Mouse (Mus musculus) G1E-ER4 (cell line): ENCODE data around the gene Zbed5. TPM values are rescaled to one million over a fixed set of nuclear protein-coding genes. Genes with fewer than 3 reads are reported as not detected.

Experiments
- GATA1 ChIP-seq: IDR thresholded peaks from one replicate; pipeline ENCODE4 v1.8.0; 2012; ENCODE audit warnings: low read length, inconsistent platforms
- polyA plus RNA-seq: library from polyadenylated mRNA; stranded (reverse); fragments of >175 nt; gene quantifications from 2 replicates; pipeline ENCODE4 v1.2.3, GENCODE M21; 2012

Gene Zbed5
- polyA plus RNA-seq, result 9.3 and 12.2 TPM in 2 replicates

GRCm38 (mm10) chr5:129895198-129896088, at the start of gene Zbed5:
TSS of gene Zbed5 (plus strand) at chr5:129895723.
- no peak for TF ChIP-seq GATA1

GRCm38 (mm10) chr5:129846752-129847557, 48.6 kb upstream of the Zbed5 start, which contains the start of gene Sumf2:
TSS of gene Sumf2 (plus strand) at chr5:129846986.
- TF ChIP-seq GATA1, result no peak

GRCm38 (mm10) chr5:129847558-129847820, 48.0 kb upstream of the Zbed5 start:
- no peak for TF ChIP-seq GATA1

DNA sequence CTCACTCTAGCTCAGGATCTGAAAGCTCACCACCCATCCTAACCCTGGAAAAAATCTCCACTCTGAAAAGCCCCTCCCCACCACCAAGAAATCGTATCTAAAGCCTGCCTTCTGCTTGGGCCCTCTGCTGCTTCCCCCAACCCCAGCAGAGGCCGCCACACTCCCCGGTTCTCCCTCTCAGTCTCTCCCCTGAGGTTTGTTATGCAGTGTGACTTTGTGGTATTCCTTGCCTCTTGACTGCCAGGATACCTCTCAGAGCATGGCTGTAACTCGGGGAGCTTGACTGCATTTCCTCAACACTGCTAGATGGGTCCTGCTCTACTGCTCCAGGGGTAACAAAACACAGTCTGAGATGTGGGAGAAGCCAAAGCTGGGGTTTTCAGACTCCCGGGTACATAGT, 40.4 kb upstream of the Zbed5 start:
- no peak for TF ChIP-seq GATA1

- no peak for TF ChIP-seq GATA1
These were observed 39.1 kb upstream of the Zbed5 start for GRCm38 (mm10) chr5:129856414-129856813.

- no peak for TF ChIP-seq GATA1
These were observed 33.2 kb upstream of the Zbed5 start for GRCm38 (mm10) chr5:129862325-129862724.

- no peak for TF ChIP-seq GATA1
These were observed 31.1 kb upstream of the Zbed5 start for GRCm38 (mm10) chr5:129864467-129864866.

DNA sequence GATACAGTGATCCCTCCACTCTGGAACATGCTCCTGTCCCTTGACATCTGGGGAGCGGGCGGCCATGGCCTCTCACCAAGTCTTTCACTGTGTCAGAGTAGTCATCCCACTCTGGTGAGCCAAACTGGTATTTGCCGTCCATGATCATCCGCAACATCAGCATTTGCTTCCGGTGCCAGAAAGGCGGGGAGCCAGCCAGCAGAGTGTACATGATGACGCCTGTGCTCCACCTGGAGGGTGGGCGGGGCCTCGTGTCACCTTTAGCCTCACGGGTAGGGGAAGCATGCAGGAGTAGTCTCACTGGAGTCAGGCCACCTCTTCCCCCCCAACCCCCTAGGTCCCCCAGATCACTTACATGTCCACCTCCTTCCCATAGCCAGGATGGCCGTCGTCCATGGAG, 29.7 kb upstream of the Zbed5 start:
- TF ChIP-seq GATA1, result no peak

DNA sequence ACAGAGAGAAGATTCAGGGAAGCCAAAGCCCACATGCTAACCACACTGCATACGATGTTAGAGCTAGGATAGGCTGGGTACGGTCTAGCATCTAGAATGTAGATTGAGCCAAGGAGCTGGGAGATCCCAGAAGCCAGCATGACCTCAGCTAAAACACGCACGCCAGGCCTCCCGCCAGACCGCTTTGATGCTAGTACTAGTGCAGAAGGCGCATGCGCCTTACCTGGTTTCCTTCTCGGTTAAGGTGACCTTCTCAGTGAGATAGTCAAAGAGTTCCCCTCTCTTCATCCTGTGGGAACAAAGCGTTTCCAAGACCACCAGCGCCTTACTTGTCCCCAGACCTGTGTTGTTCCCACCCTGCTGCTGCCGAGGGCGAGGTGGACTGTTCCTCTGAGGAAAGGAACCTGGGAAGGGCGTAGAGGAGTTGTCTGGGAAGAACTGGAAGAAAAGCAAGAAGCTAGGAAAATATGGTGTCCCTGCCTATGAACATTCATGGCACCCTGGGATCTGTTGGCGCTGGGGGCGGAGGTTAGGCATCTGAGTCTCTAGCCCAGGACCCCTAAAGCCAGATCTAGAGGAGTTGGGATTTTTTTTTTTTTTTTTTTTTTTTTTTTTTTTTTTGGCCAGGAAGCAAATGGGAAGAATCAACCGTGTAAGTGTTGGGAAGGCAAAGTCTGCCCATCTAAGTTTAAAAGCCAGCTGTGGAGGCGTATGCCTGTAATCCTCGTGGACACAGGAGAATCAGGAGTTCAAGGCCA, 26.1 kb upstream of the Zbed5 start:
- no peak for TF ChIP-seq GATA1

DNA sequence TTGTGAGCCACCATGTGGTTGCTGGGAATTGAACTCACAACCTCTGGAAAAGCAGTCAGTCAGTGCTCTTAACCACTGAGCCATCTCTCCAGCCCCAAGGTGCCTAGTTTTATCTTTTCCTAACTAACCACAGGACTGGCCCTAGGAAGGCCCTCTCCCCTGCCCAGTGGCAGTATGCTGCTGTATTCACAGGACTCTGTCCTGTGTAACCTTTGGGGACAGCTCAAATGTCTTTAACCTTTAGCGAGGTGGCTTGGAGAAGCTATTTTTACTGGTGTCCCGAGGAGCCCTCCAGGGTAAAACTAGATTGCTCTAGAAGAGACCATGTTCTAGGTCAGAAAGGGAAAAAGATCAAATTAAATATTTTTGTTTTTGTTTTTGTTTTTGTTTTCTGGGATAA, 24.3 kb upstream of the Zbed5 start:
- no peak for TF ChIP-seq GATA1

GRCm38 (mm10) chr5:129873942-129874341, 21.6 kb upstream of the Zbed5 start:
- no peak for TF ChIP-seq GATA1

DNA sequence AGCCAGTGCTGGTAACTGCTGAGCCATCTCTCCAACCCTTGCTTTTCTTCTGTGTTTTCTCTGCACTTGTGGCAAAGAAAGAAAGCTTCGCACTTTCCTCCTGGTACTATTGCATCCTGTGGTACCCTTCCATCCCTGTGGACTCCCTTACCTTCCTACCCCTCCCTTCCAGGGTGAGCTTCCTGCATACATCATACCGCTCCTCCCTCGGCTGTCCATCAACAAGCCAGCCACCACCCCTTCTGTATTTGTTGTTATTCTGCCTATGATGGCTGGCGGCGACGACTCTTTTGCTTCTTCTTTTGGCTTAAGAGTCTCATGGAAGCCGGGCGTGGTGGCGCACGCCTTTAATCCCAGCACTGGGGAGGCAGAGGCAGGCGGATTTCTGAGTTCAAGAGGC, 20.4 kb upstream of the Zbed5 start:
- no peak for TF ChIP-seq GATA1

DNA sequence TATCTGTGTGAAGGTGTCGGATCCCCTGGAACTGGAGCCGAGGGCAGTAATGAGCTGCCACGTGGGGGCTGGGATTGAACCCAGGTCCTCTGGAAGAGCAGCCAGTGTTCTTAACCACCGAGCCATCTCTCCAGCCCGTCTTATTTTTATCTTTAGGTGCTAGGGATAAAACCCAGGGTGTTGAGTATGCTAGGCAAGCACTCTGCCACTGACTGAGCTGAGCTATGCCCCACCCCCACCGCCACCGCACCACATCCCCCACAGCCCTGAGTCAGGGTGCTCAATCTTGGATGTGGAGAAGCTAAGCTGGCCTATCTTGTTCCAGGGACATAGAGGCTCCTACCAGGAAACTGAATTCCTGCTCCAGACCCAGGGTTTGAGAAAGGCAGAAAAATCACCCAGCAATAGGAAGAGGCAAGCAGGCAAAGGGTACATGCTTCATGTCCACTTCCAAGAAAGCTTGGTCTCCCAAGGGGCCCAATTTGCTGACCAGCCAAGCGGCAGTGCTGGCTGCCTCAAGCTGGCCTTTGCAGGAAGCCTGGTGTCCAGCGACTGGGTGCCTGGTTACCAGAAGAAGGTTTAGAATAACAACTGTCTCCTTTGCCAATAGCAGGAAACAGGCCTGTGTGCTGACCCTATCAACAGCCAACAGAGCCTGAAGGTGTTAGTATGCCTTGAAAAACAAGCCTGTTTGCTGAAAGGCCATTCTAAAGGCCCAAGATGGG, 17.6 kb upstream of the Zbed5 start:
- no peak for TF ChIP-seq GATA1

DNA sequence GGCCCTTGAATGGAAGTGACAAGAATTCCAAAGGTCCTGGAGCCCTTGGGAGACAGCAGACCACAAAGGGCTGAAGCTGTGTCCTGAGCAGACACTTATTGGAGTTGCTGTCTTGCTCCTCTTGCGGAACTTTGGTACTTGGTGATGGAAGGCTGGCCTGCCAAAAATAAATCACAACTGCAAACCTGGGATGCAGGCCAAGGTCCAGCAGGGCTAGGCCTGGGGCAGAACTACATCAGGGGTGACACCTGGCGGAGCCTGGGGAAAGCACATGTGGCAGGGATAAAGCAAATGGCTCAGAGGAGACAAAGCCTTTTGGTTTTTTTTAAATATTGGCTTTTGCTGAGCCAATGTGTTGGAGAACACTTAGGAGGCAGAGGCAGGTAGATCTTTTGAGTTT, 16.6 kb upstream of the Zbed5 start:
- TF ChIP-seq GATA1, result no peak

DNA sequence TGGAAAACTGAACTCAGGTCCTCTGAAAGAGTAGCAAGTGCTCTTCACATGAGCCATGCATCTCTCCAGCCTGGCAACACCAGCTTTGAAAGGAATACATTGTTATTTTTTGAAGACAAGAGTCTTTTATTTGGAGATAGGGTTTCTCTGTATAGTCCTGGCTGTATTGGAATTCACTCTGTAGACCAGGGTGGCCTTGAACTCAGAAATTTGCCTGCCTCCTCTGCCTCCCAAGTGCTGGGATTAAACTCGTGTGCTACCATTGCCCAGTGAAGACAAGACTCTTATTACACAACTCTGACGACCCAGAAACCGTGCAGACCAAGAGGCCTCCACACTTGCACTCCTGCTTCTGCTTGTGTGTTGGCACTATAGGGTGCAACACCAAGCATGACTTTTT, 15.6 kb upstream of the Zbed5 start:
- no peak for TF ChIP-seq GATA1

DNA sequence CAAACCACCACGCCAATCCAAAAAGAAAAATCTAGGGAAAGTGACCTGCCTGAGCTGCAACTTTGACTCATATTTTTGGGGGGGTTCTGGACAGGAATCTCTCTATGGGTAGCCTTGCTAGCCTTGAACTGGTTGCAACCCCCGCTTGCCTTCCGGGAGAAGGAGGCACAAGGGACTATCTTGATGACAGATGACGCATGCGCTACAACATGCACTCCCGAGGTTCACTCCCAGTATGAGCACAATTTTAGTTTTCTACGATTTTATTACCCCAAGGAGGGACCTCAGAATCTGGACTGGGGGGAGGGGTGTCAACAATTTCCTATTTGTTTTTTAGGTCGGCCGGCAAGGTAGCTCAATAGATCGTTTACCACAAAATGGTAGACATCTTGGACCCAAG, 9.3 kb upstream of the Zbed5 start:
- no peak for TF ChIP-seq GATA1
